ENCODE assay signal across 8 mouse cellular contexts in the genomic region with DNA sequence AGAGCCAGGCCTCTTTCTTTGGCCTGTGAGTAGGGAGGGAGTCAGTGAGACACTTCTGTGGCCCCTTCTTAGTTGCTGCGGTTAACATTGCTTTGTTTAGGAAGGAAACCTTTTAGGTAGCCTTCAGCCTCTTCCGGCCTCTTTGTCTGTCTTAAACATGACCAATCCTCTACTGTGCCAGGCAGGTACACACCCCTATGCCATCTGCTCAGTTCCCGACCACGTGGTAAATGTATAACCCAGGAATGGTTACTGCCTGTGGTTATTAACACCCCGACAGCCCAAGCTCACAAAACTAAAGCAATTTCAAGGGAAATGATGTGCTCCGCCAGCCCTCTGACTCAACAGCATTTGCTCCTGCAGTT. TPM values are rescaled to one million over a fixed set of nuclear protein-coding genes. Genes with fewer than 3 reads are reported as not detected.
DNase-seq lines count a peak whose midpoint lies in the region; ATAC-seq and TF ChIP-seq lines count a peak whose summit lies in the region.

No protein-coding gene starts in this region.

- peak; percentile 26 for ATAC-seq in CD4-positive, CD25-positive, alpha-beta regulatory T cell, adult 4 months
- peak; percentile 62 for ATAC-seq in hindbrain, embryonic 11.5 days (ENCODE audit: low FRiP score)
- peak; percentile 77 for ATAC-seq in midbrain, postnatal 0 days (ENCODE audit: low FRiP score)

- no peak for TF ChIP-seq CTCF in gastrocnemius, adult 2 months (IDR thresholded peaks at IDR 0.05)
- TF ChIP-seq CTCF in midbrain, postnatal 0 days (IDR thresholded peaks at IDR 0.05) = no peak

- H3K4me2 ChIP-seq in hindbrain, embryonic 11.5 days (replicated peaks; ENCODE audit: low read depth, low read length) = peak overlapping the region; percentile 54
- H3K4me2 ChIP-seq in midbrain, postnatal 0 days (ENCODE audit: low read depth, low read length, poor library complexity, severe bottlenecking) = peak overlapping the region; percentile 52

- H3K4me1 ChIP-seq in hindbrain, embryonic 11.5 days (replicated peaks; ENCODE audit: control insufficient read depth, insufficient read depth, low read length) = no peaks in the 10 kb centered on the region
- no peaks in the 10 kb centered on the region; the same call in 1 of the 2 replicates for H3K4me1 ChIP-seq in midbrain, postnatal 0 days (ENCODE audit: insufficient read depth, low read length)

- H3K36me3 ChIP-seq in hindbrain, embryonic 11.5 days (ENCODE audit: control insufficient read depth, insufficient read depth, low read length) = no peaks in the 10 kb centered on the region
- H3K36me3 ChIP-seq in midbrain, postnatal 0 days (ENCODE audit: insufficient read depth, low read length) = no peaks in the 10 kb centered on the region

- H3K27me3 ChIP-seq in hindbrain, embryonic 11.5 days (ENCODE audit: control insufficient read depth, insufficient read depth, low read length) = peaks cover 8% of the 10 kb centered on the region; the same call in 1 of the 2 replicates
- no peaks in the 10 kb centered on the region; the same call in 1 of the 2 replicates for H3K27me3 ChIP-seq in midbrain, postnatal 0 days (ENCODE audit: insufficient read depth, low read length)

- WGBS in hindbrain, embryonic 11.5 days = 29% methylated on average over 6 of the region's 6 CpGs
- 25% methylated on average over 6 of the region's 6 CpGs for WGBS in midbrain, postnatal 0 days

- peak overlapping the region; percentile 55 for H3K9ac ChIP-seq in hindbrain, embryonic 11.5 days (ENCODE audit: low read depth, low read length)
- H3K9ac ChIP-seq in midbrain, postnatal 0 days (replicated peaks; ENCODE audit: low read length, poor library complexity, severe bottlenecking) = peak overlapping the region; percentile 44

- H3K9me3 ChIP-seq in hindbrain, embryonic 11.5 days (ENCODE audit: control insufficient read depth, low read length) = no peaks in the 10 kb centered on the region
- no peaks in the 10 kb centered on the region for H3K9me3 ChIP-seq in midbrain, postnatal 0 days (ENCODE audit: low read length)

- peak overlapping the region; percentile 88 for H3K27ac ChIP-seq in gastrocnemius, adult 2 months
- H3K27ac ChIP-seq in hindbrain, embryonic 11.5 days (ENCODE audit: low read depth, low read length) = no peak overlapping the region
- H3K27ac ChIP-seq in midbrain, postnatal 0 days (ENCODE audit: low read depth, low read length) = peak overlapping the region; percentile 72

- DNase-seq in gastrocnemius, adult 2 months = no peak
- DNase-seq in gastrocnemius, adult 18-20 months (ENCODE audit: low spot score) = no peak
- DNase-seq in cerebellum, postnatal 14 days = peak; percentile 13 to 39
- DNase-seq in hindbrain, embryonic 11.5 days (ENCODE audit: low spot score) = no peak
- peak; percentile 9 for DNase-seq in left cerebral cortex, postnatal 4 days
- peak; percentile 48 for DNase-seq in midbrain, postnatal 0 days (ENCODE audit: low spot score)
- no peak for DNase-seq in gastrocnemius, postnatal 10 days

- intact Hi-C loops in gastrocnemius, adult 2 months (cut with DNase I) = loop anchor here (5.0 to 10.0 kb wide), 2 partner anchors 71 to 129 kb away; a partner anchor contains a TSS
- intact Hi-C loops in left cerebral cortex, postnatal 4 days (cut with DNase I) = no loop called here

- H3K4me3 ChIP-seq in gastrocnemius, adult 2 months = peak overlapping the region; percentile 80
- peak overlapping the region; percentile 40 for H3K4me3 ChIP-seq in hindbrain, embryonic 11.5 days (ENCODE audit: low read depth, low read length)
- H3K4me3 ChIP-seq in midbrain, postnatal 0 days (ENCODE audit: low read depth, low read length) = peak overlapping the region; percentile 58

RNA-seq across cellular contexts. Expression of a gene that starts 0.8 kb away (rescaled TPM):
- total RNA-seq in gastrocnemius, adult 2 months (2021) = 10 to 100 TPM in 1 of 2 experiments, 1 to 10 TPM in 1; 8.9 to 11.0 TPM
- 10 to 100 TPM; 10.2 to 11.1 TPM for total RNA-seq in gastrocnemius, adult 18-20 months (2021)
- 1 to 10 TPM; 1.7 to 2.9 TPM for polyA plus RNA-seq in CD4-positive, CD25-positive, alpha-beta regulatory T cell, adult 4 months (2017; shearing (Covaris generic))
- 2.0 and 3.0 TPM in 2 replicates for polyA plus RNA-seq in hindbrain, embryonic 11.5 days (2014; fragmentation: Nextera tagmentation; extraction: Ambion mirVana)
- total RNA-seq in left cerebral cortex, postnatal 4 days (2021) = 10 to 100 TPM; 17.4 to 19.0 TPM
- total RNA-seq in midbrain, postnatal 0 days (2014; rRNA removed) = 11.3 and 13.6 TPM in 2 replicates
- 0.76 and 1.4 TPM in 2 replicates for polyA plus RNA-seq in midbrain, postnatal 0 days (2015; fragmentation: Nextera tagmentation; extraction: Ambion mirVana)
- total RNA-seq in gastrocnemius, postnatal 10 days (2021) = 10 to 100 TPM; 13.6 to 13.7 TPM

Comparison
In these comparisons a context has a peak if more than half of its experiments do, and no peak if none do; other contexts are left out.
1. DNase-seq: peak in cerebellum, postnatal 14 days (2 of 2), left cerebral cortex, postnatal 4 days (single experiment) and midbrain, postnatal 0 days (single experiment); none in gastrocnemius, adult 2 months (single experiment), gastrocnemius, adult 18-20 months (single experiment), hindbrain, embryonic 11.5 days (single experiment) and gastrocnemius, postnatal 10 days (single experiment).
2. ATAC-seq: peak in every context shown above with its lines; median percentile 77 in midbrain, postnatal 0 days; 62 in hindbrain, embryonic 11.5 days; 26 in CD4-positive, CD25-positive, alpha-beta regulatory T cell, adult 4 months.
3. Peak in every context shown above with its lines, with median percentiles within 50 percentile points of each other: H3K4me3 ChIP-seq.